Mouse (Mus musculus): ENCODE measurements around the gene Clec11a.

GRCm38 (mm10) chr7:44260410-44260809 lies 46.3 kb downstream of the Clec11a start:
- TF ChIP-seq EP300 (IDR thresholded peaks at IDR 0.05; ENCODE audit: low read depth) (no peak), CTCF (IDR thresholded peaks at IDR 0.05; ENCODE audit: low read depth) (no peak)

Measured in liver, embryonic 14.5 days (tissue).